Mouse (Mus musculus) lung, embryonic 16.5 days (tissue): ENCODE results near the gene Col7a1. TPM values are rescaled to one million over a fixed set of nuclear protein-coding genes. Genes with fewer than 3 reads are reported as not detected.

Experiments
- ATAC-seq: fragments of 200-750 bp; cut with Nextera tagmentation; 2 replicates; pipeline ENCODE4 v1.8.0; 2017; ENCODE audit warnings: low read depth, mild to moderate bottlenecking, moderate library complexity
- H3K27ac ChIP-seq: fragments of 300-500 bp; sonication (generic); 2 replicates; pipeline ENCODE4 v1.5.1; 2014; ENCODE audit warnings: mild to moderate bottlenecking, control low read depth, low read length
- H3K27me3 ChIP-seq: fragments of 300-500 bp; sonication (generic); 2 replicates; pipeline ENCODE4 v1.6.1; 2014; ENCODE audit warnings: low read depth, low read length, mixed read lengths; ENCODE audit not compliant: control insufficient read depth, insufficient read depth
- H3K36me3 ChIP-seq: fragments of 300-500 bp; sonication (generic); 2 replicates; pipeline ENCODE4 v1.6.1; 2014; ENCODE audit warnings: low read length; ENCODE audit not compliant: control insufficient read depth, insufficient read depth
- H3K4me1 ChIP-seq: fragments of 300-500 bp; sonication (generic); replicated peaks from 2 replicates; pipeline ENCODE4 v1.6.1; 2014; ENCODE audit warnings: low read length, mixed read lengths; ENCODE audit not compliant: control insufficient read depth, insufficient read depth
- H3K4me2 ChIP-seq: fragments of 300-500 bp; sonication (generic); 2 replicates; pipeline ENCODE4 v1.6.1; 2014; ENCODE audit warnings: low read depth, low read length, control low read depth
- H3K4me3 ChIP-seq: fragments of 300-500 bp; sonication (generic); 2 replicates; pipeline ENCODE4 v1.5.1; 2014; ENCODE audit warnings: mild to moderate bottlenecking, low read length, control low read depth
- H3K9ac ChIP-seq: fragments of 300-500 bp; sonication (generic); 2 replicates; pipeline ENCODE4 v1.6.1; 2014; ENCODE audit warnings: low read length, control low read depth
- H3K9me3 ChIP-seq: fragments of 300-500 bp; sonication (generic); 2 replicates; pipeline ENCODE4 v1.6.1; 2016; ENCODE audit warnings: low read length; ENCODE audit not compliant: control insufficient read depth
- WGBS: fragments of 180-500 bp; shearing (Covaris S2); extraction: QIAGEN DNeasy Blood & Tissue Kit; methylation state at CpG from one replicate; pipeline ENCODE4 v1.1.7; 2014; 5-methylcytosine and 5-hydroxymethylcytosine counted together
- polyA plus RNA-seq: library from polyadenylated mRNA; unstranded; fragments of >200 nt; fragmentation: Nextera tagmentation; extraction: Ambion mirVana; gene quantifications from 2 replicates; pipeline ENCODE4 v1.2.1, GENCODE M21; 2015

Gene Col7a1
- polyA plus RNA-seq, 1 experiment from 2014 or later, result 1.3 TPM

DNA sequence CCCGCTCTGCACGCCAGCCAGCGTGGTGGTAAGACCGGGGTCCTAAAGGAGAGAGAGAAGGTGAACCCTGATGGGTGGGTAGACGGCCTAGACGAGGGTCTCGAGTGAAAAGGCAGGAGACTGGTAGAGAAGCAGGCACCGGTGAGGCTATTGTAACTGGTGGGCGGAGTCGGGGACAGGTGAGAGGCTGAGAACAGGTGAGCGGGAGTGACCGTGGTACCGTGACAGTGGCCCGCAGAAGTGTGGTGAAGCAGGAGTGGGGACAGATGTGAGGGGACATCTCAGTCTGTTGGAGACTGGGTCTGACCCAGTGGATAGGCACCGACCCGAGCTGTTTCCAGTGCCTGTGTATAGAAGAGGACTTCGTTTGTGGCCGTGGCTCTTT is 38.7 kb downstream of the Col7a1 start:
- Histone ChIP-seq H3K9me3 (no peaks in the 10 kb centered on the region), H3K9ac (peak overlapping the region; percentile 65), H3K36me3 (no peaks in the 10 kb centered on the region), H3K4me2 (peak overlapping the region; percentile 96), H3K27me3 (no peaks in the 10 kb centered on the region), H3K4me1 (peaks cover 28% of the 10 kb centered on the region), H3K27ac (peak overlapping the region; percentile 64), H3K4me3 (peak overlapping the region; percentile 67)
- peak; percentile 6; the same call in 1 of the 2 replicates for ATAC-seq
- WGBS, result 6% methylated on average over 18 of the region's 18 CpGs

GRCm38 (mm10) chr9:108992620-108993361 is 39.4 kb downstream of the Col7a1 start:
- Histone ChIP-seq H3K4me2 (peak overlapping the region; percentile 96), H3K4me3 (peak overlapping the region; percentile 67), H3K4me1 (peaks cover 25% of the 10 kb centered on the region), H3K9me3 (no peaks in the 10 kb centered on the region), H3K27me3 (no peaks in the 10 kb centered on the region), H3K36me3 (no peaks in the 10 kb centered on the region), H3K9ac (no peak overlapping the region; the same call in 1 of the 2 replicates), H3K27ac (peak overlapping the region; percentile 64)
- ATAC-seq, result no peak
- WGBS, result 49% methylated on average over 9 of the region's 9 CpGs

DNA sequence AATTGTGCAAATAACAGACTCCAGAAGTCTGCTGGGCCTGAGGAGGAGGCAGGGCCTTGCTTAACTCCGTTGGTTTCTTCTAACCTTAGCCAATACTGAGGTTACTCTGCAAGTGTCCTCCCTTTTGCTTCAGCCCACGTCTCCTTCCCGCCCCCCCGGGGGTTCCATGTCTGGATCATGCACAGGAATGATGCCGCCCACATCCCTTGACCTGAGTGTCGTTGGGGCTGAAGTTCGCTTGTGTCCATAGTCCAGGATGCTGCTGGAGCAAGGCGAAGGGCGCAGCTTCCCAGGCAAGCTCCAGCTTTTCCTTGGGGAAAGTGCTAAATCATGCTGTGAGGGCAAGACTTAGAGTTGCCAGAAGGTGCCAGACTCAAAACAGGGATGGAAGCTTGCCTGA is 43.0 kb downstream of the Col7a1 start:
- Histone ChIP-seq H3K27me3 (no peaks in the 10 kb centered on the region), H3K27ac (no peak overlapping the region), H3K9me3 (no peaks in the 10 kb centered on the region), H3K4me2 (no peak overlapping the region), H3K36me3 (no peaks in the 10 kb centered on the region), H3K4me1 (peaks cover 12% of the 10 kb centered on the region), H3K9ac (no peak overlapping the region), H3K4me3 (no peak overlapping the region)
- whole genome bisulfite sequencing, result 60% methylated on average over 9 of the region's 9 CpGs
- no peak for ATAC-seq

GRCm38 (mm10) chr9:108998287-108999166 is 45.1 kb downstream of the Col7a1 start:
- Histone ChIP-seq H3K4me2 (no peak overlapping the region), H3K27me3 (no peaks in the 10 kb centered on the region), H3K9ac (no peak overlapping the region), H3K4me3 (no peak overlapping the region), H3K9me3 (no peaks in the 10 kb centered on the region), H3K36me3 (no peaks in the 10 kb centered on the region), H3K27ac (no peak overlapping the region), H3K4me1 (0 out of 2 replicates have a peak, but pooled peaks cover 2% of the 10 kb centered on the region)
- ATAC-seq, result no peak
- 72% methylated on average over 19 of the region's 19 CpGs for whole genome bisulfite sequencing

- no peak overlapping the region for H3K27ac ChIP-seq
- no peak overlapping the region for H3K9ac ChIP-seq
- ATAC-seq, result no peak
- 0 out of 2 replicates have a peak, but pooled peaks cover 2% of the 10 kb centered on the region for H3K4me1 ChIP-seq
- H3K9me3 ChIP-seq, result no peaks in the 10 kb centered on the region
- H3K4me3 ChIP-seq, result no peak overlapping the region
- H3K36me3 ChIP-seq, result no peaks in the 10 kb centered on the region
- H3K4me2 ChIP-seq, result no peak overlapping the region
- WGBS, result 78% methylated on average over 4 of the region's 4 CpGs
- H3K27me3 ChIP-seq, result no peaks in the 10 kb centered on the region
Observed at GRCm38 (mm10) chr9:108999167-108999526, 45.8 kb downstream of the Col7a1 start.

GRCm38 (mm10) chr9:109000726-109001125 is 47.3 kb downstream of the Col7a1 start:
- 13% methylated on average over 3 of the region's 3 CpGs for WGBS
- H3K4me2 ChIP-seq, result no peak overlapping the region

DNA sequence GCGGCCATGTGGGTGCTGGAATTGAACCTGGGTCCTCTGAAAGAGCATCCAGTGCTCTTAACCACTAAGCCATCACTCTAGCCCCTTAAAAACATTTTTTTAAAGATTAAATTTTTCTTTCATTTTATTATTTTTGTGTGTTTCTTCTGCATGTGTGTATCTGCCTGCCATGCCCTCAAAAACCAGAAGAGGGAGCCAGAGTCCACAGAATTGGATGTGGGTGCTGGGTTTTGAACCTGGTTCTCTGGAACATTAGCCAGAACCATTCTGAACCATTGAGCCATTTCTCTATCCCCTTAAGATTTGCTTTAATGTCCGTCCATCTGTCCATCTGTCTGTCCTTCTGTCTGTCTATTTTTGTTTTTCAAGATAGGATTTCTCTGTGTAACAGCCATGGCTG is 49.8 kb downstream of the Col7a1 start:
- no peaks in the 10 kb centered on the region for H3K27me3 ChIP-seq
- no peak overlapping the region for H3K27ac ChIP-seq
- H3K9me3 ChIP-seq, result no peaks in the 10 kb centered on the region
- H3K9ac ChIP-seq, result no peak overlapping the region
- ATAC-seq, result no peak
- no peaks in the 10 kb centered on the region for H3K4me1 ChIP-seq
- H3K4me2 ChIP-seq, result no peak overlapping the region
- no peak overlapping the region for H3K4me3 ChIP-seq
- H3K36me3 ChIP-seq, result no peaks in the 10 kb centered on the region; the same call in 1 of the 2 replicates
- 45% methylated on average over 2 of the region's 2 CpGs for WGBS

More at GRCm38 (mm10) chr9:109000726-109001125, 47.3 kb downstream of the Col7a1 start:
- no peak overlapping the region for H3K9ac ChIP-seq
- no peaks in the 10 kb centered on the region for H3K36me3 ChIP-seq
- no peaks in the 10 kb centered on the region for H3K9me3 ChIP-seq
- no peak overlapping the region for H3K4me3 ChIP-seq
- ATAC-seq, result peak; percentile 67; the same call in 1 of the 2 replicates
- H3K27ac ChIP-seq, result no peak overlapping the region
- no peaks in the 10 kb centered on the region for H3K4me1 ChIP-seq
- H3K27me3 ChIP-seq, result no peaks in the 10 kb centered on the region

DNA sequence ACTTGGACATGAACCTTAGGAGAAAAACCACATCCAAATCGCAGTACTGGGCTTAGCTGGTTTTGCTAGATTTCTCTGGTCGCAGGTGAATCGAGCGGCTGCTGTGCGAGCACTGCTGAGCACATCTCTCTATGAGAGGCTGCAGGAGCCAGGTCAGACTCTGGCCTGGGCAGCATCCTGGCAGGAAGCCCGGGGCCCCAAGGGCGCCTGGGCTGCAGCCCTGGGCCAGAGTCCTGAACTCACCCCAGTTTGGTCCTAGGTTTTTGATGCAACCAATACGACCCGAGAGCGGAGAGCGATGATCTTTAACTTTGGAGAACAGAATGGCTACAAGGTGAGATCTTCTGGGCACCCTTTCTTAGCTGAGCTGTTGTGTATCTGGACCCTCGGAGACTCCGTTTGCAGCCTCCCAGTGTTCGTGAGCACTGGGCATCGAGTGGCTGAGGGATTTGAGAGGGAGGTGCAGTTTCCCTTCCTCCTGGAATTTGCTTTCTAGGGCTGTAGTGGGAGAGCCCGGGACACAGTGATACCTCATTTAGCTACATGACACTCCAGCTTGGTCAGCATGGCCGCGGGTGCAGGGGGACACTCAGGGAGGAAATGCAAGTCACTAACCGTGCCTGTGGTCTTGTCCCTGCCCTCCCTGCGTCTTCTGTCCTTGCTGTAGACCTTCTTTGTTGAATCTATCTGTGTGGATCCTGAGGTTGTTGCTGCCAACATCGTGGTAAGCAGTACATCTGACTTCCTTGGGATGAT is 53.8 kb downstream of the Col7a1 start:
- Histone ChIP-seq H3K27ac (no peak overlapping the region), H3K4me2 (no peak overlapping the region), H3K36me3 (no peaks in the 10 kb centered on the region; the same call in 1 of the 2 replicates), H3K4me3 (no peak overlapping the region), H3K4me1 (no peaks in the 10 kb centered on the region), H3K9ac (no peak overlapping the region), H3K9me3 (no peaks in the 10 kb centered on the region), H3K27me3 (no peaks in the 10 kb centered on the region)
- no peak for ATAC-seq
- WGBS, result 75% methylated on average over 21 of the region's 21 CpGs

- Histone ChIP-seq H3K27me3 (no peaks in the 10 kb centered on the region), H3K4me1 (no peaks in the 10 kb centered on the region), H3K4me2 (no peak overlapping the region), H3K9ac (no peak overlapping the region), H3K4me3 (no peak overlapping the region), H3K9me3 (no peaks in the 10 kb centered on the region), H3K36me3 (no peaks in the 10 kb centered on the region; the same call in 1 of the 2 replicates), H3K27ac (no peak overlapping the region)
- WGBS, result 87% methylated on average over 9 of the region's 9 CpGs
- ATAC-seq, result no peak
Observed at GRCm38 (mm10) chr9:109008081-109008480, 54.7 kb downstream of the Col7a1 start.
